Comparison of ENCODE assay signal across 7 mouse cellular contexts in genomic region chr1:92972854-92973253, GRCm38 (mm10). TPM values are rescaled to one million over a fixed set of nuclear protein-coding genes. Genes with fewer than 3 reads are reported as not detected.
DNase-seq lines count a peak whose midpoint lies in the region; ATAC-seq and TF ChIP-seq lines count a peak whose summit lies in the region.

No protein-coding gene starts in this region.

- no peaks in the 10 kb centered on the region for H3K4me1 ChIP-seq in kidney, embryonic 14.5 days (ENCODE audit: control insufficient read depth, insufficient read depth, low read length)
- H3K4me1 ChIP-seq in heart, embryonic 10.5 days: peaks cover 46% of the 10 kb centered on the region
- H3K4me1 ChIP-seq in lung, postnatal 0 days (ENCODE audit: insufficient read depth, low read depth, low read length): peaks cover 5% of the 10 kb centered on the region; the same call in 1 of the 2 replicates

- TF ChIP-seq EP300 in lung, postnatal 0 days (IDR thresholded peaks at IDR 0.05): no peak

- H3K4me2 ChIP-seq in kidney, embryonic 14.5 days (replicated peaks; ENCODE audit: low read depth, low read length): no peak overlapping the region
- no peak overlapping the region for H3K4me2 ChIP-seq in lung, postnatal 0 days (replicated peaks; ENCODE audit: low read depth, low read length)

- no peaks in the 10 kb centered on the region for H3K9me3 ChIP-seq in kidney, embryonic 14.5 days (ENCODE audit: control insufficient read depth, low read length)
- H3K9me3 ChIP-seq in heart, embryonic 10.5 days: no peaks in the 10 kb centered on the region
- no peaks in the 10 kb centered on the region for H3K9me3 ChIP-seq in lung, postnatal 0 days (ENCODE audit: low read length)

- no peaks in the 10 kb centered on the region for H3K36me3 ChIP-seq in kidney, embryonic 14.5 days (ENCODE audit: control insufficient read depth, insufficient read depth, low read length)
- no peaks in the 10 kb centered on the region for H3K36me3 ChIP-seq in heart, embryonic 10.5 days
- no peaks in the 10 kb centered on the region for H3K36me3 ChIP-seq in lung, postnatal 0 days (ENCODE audit: insufficient read depth, low read length)

- peak; percentile 21; the same call in 1 of the 2 replicates for TF ChIP-seq CTCF in lung, postnatal 0 days (IDR thresholded peaks at IDR 0.05)

- ATAC-seq in kidney, embryonic 14.5 days (ENCODE audit: low FRiP score, low TSS enrichment): no peak
- ATAC-seq in lung, postnatal 0 days: peak; percentile 65
- ATAC-seq in frontal cortex, adult (ENCODE audit: low TSS enrichment): no peak

- DNase-seq in kidney, postnatal 10 days: peak; percentile 74
- DNase-seq in 3134 (ENCODE audit: extremely low read depth, insufficient read length, low spot score) (peak; percentile 33), MEL-GATA-1-ER (ENCODE audit: extremely low read depth, low read depth) (peak; percentile 58)
- DNase-seq in heart, embryonic 10.5 days (ENCODE audit: low spot score): no peak
- peak; percentile 82 for DNase-seq in lung, postnatal 0 days (ENCODE audit: low spot score)

- 45% methylated on average over 1 of the region's 1 CpGs for WGBS in kidney, embryonic 14.5 days
- WGBS in heart, embryonic 10.5 days: 50% methylated on average over 1 of the region's 1 CpGs
- WGBS in lung, postnatal 0 days: 31% methylated on average over 1 of the region's 1 CpGs

- no peaks in the 10 kb centered on the region for H3K27me3 ChIP-seq in kidney, embryonic 14.5 days (ENCODE audit: control insufficient read depth, insufficient read depth, low read length)
- H3K27me3 ChIP-seq in heart, embryonic 10.5 days (ENCODE audit: insufficient read depth, poor library complexity, severe bottlenecking): peaks cover 11% of the 10 kb centered on the region
- H3K27me3 ChIP-seq in lung, postnatal 0 days (replicated peaks; ENCODE audit: insufficient read depth, low read length): no peaks in the 10 kb centered on the region

- no peak overlapping the region for H3K4me3 ChIP-seq in kidney, embryonic 14.5 days (ENCODE audit: low read length)
- no peak overlapping the region for H3K4me3 ChIP-seq in heart, embryonic 10.5 days
- no peak overlapping the region for H3K4me3 ChIP-seq in lung, postnatal 0 days (ENCODE audit: low read depth, low read length)

- no peak overlapping the region for H3K9ac ChIP-seq in kidney, embryonic 14.5 days (ENCODE audit: low read depth, low read length)
- H3K9ac ChIP-seq in lung, postnatal 0 days (replicated peaks; ENCODE audit: low read depth): no peak overlapping the region

- no peak overlapping the region for H3K27ac ChIP-seq in kidney, embryonic 14.5 days (ENCODE audit: low read depth, low read length)
- 0 out of 2 replicates have a peak overlapping the region, but pooled peaks have one; percentile 29 for H3K27ac ChIP-seq in heart, embryonic 10.5 days
- peak overlapping the region; percentile 20; the same call in 1 of the 2 replicates for H3K27ac ChIP-seq in lung, postnatal 0 days (ENCODE audit: low read length)

RNA-seq across cellular contexts. Expression of gene Gpr35, which starts 22.2 kb away (rescaled TPM):
- 0.16 and 0.45 TPM in 2 replicates for polyA plus RNA-seq in kidney, embryonic 14.5 days (2014; fragmentation: Nextera tagmentation; extraction: Ambion mirVana)
- polyA plus RNA-seq in heart, embryonic 10.5 days (2016; fragmentation: Nextera tagmentation; extraction: Ambion mirVana): 0.20 and 0.28 TPM in 2 replicates
- polyA plus RNA-seq in lung, postnatal 0 days (2015; fragmentation: Nextera tagmentation; extraction: Ambion mirVana): 1.2 and 1.7 TPM in 2 replicates

RNA-seq across cellular contexts. Expression of gene Aqp12, which starts 33.3 kb away (rescaled TPM):
- polyA plus RNA-seq in kidney, embryonic 14.5 days (2014; fragmentation: Nextera tagmentation; extraction: Ambion mirVana): not detected in 2 replicates
- polyA plus RNA-seq in heart, embryonic 10.5 days (2016; fragmentation: Nextera tagmentation; extraction: Ambion mirVana): not detected in 2 replicates
- not detected in 2 replicates for polyA plus RNA-seq in lung, postnatal 0 days (2015; fragmentation: Nextera tagmentation; extraction: Ambion mirVana)

RNA-seq across cellular contexts. Expression of gene Capn10, which starts 38.7 kb away (rescaled TPM):
- polyA plus RNA-seq in kidney, embryonic 14.5 days (2014; fragmentation: Nextera tagmentation; extraction: Ambion mirVana): 24.9 and 28.7 TPM in 2 replicates
- polyA plus RNA-seq in heart, embryonic 10.5 days (2016; fragmentation: Nextera tagmentation; extraction: Ambion mirVana): 19.4 and 25.4 TPM in 2 replicates
- polyA plus RNA-seq in lung, postnatal 0 days (2015; fragmentation: Nextera tagmentation; extraction: Ambion mirVana): 16.3 and 16.6 TPM in 2 replicates
